Mouse (Mus musculus) CH12.LX (cell line): ENCODE results near the gene Tstd2. TPM values are rescaled to one million over a fixed set of nuclear protein-coding genes. Genes with fewer than 3 reads are reported as not detected.

Experiments
- DNase-seq: peaks from one replicate; pipeline ENCODE4 v3.0.0-alpha.2; 2013; ENCODE audit errors: extremely low read depth
- H3K27ac ChIP-seq: 2 replicates; pipeline ENCODE4 v1.5.1; 2012; ENCODE audit warnings: low read depth, mild to moderate bottlenecking, control low read depth, moderate library complexity; ENCODE audit not compliant: insufficient read depth
- H3K27me3 ChIP-seq: replicated peaks from 2 replicates; pipeline ENCODE3; 2012; ENCODE audit warnings: inconsistent platforms
- H3K36me3 ChIP-seq, 2 experiments: replicated peaks in 1 of 2; 2 replicates each; pipeline versions ENCODE3 to v1.6.1; 2012; ENCODE audit warnings: inconsistent platforms in 1 of 2, low read length in 1 of 2, mild to moderate bottlenecking in 1 of 2, mixed read lengths in 1 of 2, moderate library complexity in 1 of 2; ENCODE audit not compliant: control insufficient read depth in 1 of 2, insufficient read depth in 1 of 2
- H3K4me1 ChIP-seq, 2 experiments: 2 replicates each; pipeline ENCODE4 v1.6.1; 2012; ENCODE audit warnings: inconsistent platforms in 1 of 2, moderate library complexity in 1 of 2; ENCODE audit not compliant: insufficient read depth in 2 of 2, control insufficient read depth in 1 of 2
- H3K4me2 ChIP-seq: 2 replicates; pipeline ENCODE4 v1.6.1; 2012; ENCODE audit warnings: low read depth, mild to moderate bottlenecking, control low read depth; ENCODE audit not compliant: poor library complexity, insufficient read depth, severe bottlenecking
- H3K4me3 ChIP-seq, 3 experiments: fragments of 150-350 bp in 1 of 3; sonication (generic) in 1 of 3; replicated peaks in 1 of 3; 2 replicates each; pipeline versions ENCODE3 to v1.5.1; 2011 to 2012; ENCODE audit warnings: low read depth in 2 of 3, low read length in 2 of 3, mild to moderate bottlenecking in 2 of 3, moderate library complexity in 2 of 3, control low read depth in 1 of 3, improper control_type of control experiment in 1 of 3, inconsistent platforms in 1 of 3, mixed read lengths in 1 of 3; ENCODE audit not compliant: poor library complexity in 1 of 3
- H3K79me2 ChIP-seq: replicated peaks from 2 replicates; pipeline ENCODE4 v1.6.1; 2012; ENCODE audit warnings: mild to moderate bottlenecking, moderate library complexity; ENCODE audit not compliant: control insufficient read depth, poor library complexity, insufficient read depth, severe bottlenecking; ENCODE audit errors: extremely low read depth
- H3K9ac ChIP-seq: 2 replicates; pipeline ENCODE4 v1.6.1; 2012; ENCODE audit warnings: low read depth, mild to moderate bottlenecking, control low read depth, moderate library complexity; ENCODE audit not compliant: insufficient read depth
- H3K9me3 ChIP-seq: replicated peaks from 2 replicates; pipeline ENCODE3; 2012; ENCODE audit warnings: low read length, inconsistent platforms, mixed read lengths
- CTCF ChIP-seq, 2 experiments: IDR thresholded peaks in 1 of 2; conservative IDR thresholded peaks in 1 of 2; 2 replicates each; pipeline ENCODE4 v1.5.1; 2011 to 2012; ENCODE audit warnings: low read depth in 2 of 2, low read length in 2 of 2, improper control_type of control experiment in 1 of 2, inconsistent platforms in 1 of 2, mild to moderate bottlenecking in 1 of 2, moderate library complexity in 1 of 2
- E2F4 ChIP-seq: IDR thresholded peaks from 2 replicates; pipeline ENCODE4 v1.6.1; 2011; ENCODE audit warnings: low read depth, low read length, improper control_type of control experiment; ENCODE audit not compliant: insufficient replicate concordance
- ELF1 ChIP-seq: IDR thresholded peaks from 2 replicates; pipeline ENCODE4 v1.6.1; 2014; ENCODE audit warnings: low read depth, mild to moderate bottlenecking, inconsistent platforms, low read length, improper control_type of control experiment
- HCFC1 ChIP-seq: IDR thresholded peaks from 2 replicates; pipeline ENCODE4 v1.6.1; 2012; ENCODE audit warnings: low read depth, mild to moderate bottlenecking, inconsistent platforms, low read length, improper control_type of control experiment
- JUND ChIP-seq: conservative IDR thresholded peaks from 2 replicates; pipeline ENCODE4 v1.6.1; 2011; ENCODE audit warnings: low read depth, low read length, improper control_type of control experiment
- KAT2A ChIP-seq: IDR thresholded peaks from 2 replicates; pipeline ENCODE4 v1.6.1; 2012; ENCODE audit warnings: low read length, improper control_type of control experiment, inconsistent platforms; ENCODE audit not compliant: insufficient replicate concordance
- MAX ChIP-seq: IDR thresholded peaks from 2 replicates; pipeline ENCODE4 v1.6.1; 2011; ENCODE audit warnings: low read length, improper control_type of control experiment
- MXI1 ChIP-seq: IDR thresholded peaks from 2 replicates; pipeline ENCODE4 v1.6.1; 2011; ENCODE audit warnings: mild to moderate bottlenecking, low read depth, low read length, improper control_type of control experiment
- MYC ChIP-seq: IDR thresholded peaks from 2 replicates; pipeline ENCODE4 v1.6.1; 2011; ENCODE audit warnings: low read depth, mild to moderate bottlenecking, improper control_type of control experiment, low read length
- NELFE ChIP-seq: IDR thresholded peaks from 2 replicates; pipeline ENCODE4 v1.6.1; 2011; ENCODE audit warnings: low read depth, low read length, improper control_type of control experiment
- NRF1 ChIP-seq: IDR thresholded peaks from 2 replicates; pipeline ENCODE4 v1.6.1; 2014; ENCODE audit warnings: low read depth, mild to moderate bottlenecking, inconsistent platforms, low read length, improper control_type of control experiment, moderate library complexity
- PAX5 ChIP-seq: IDR thresholded peaks from 2 replicates; pipeline ENCODE4 v1.6.1; 2012; ENCODE audit warnings: low read length, inconsistent platforms, mixed read lengths
- POLR2A ChIP-seq: IDR thresholded peaks from 2 replicates; pipeline ENCODE4 v1.6.1; 2011; ENCODE audit warnings: low read depth, mild to moderate bottlenecking, improper control_type of control experiment, low read length
- POLR2AphosphoS2 ChIP-seq: IDR thresholded peaks from 2 replicates; pipeline ENCODE4 v1.6.1; 2011; ENCODE audit warnings: low read depth, low read length, improper control_type of control experiment
- SIN3A ChIP-seq: IDR thresholded peaks from 2 replicates; pipeline ENCODE4 v1.6.1; 2012; ENCODE audit warnings: low read length, improper control_type of control experiment, inconsistent platforms
- USF2 ChIP-seq: conservative IDR thresholded peaks from 2 replicates; pipeline ENCODE4 v1.6.1; 2011; ENCODE audit warnings: low read depth, low read length, improper control_type of control experiment
- ZMIZ1 ChIP-seq: IDR thresholded peaks from 2 replicates; pipeline ENCODE4 v1.6.1; 2012; ENCODE audit warnings: low read depth, mild to moderate bottlenecking, inconsistent platforms, low read length, improper control_type of control experiment
- dilution Hi-C: fragments of 300-500 bp; cut with MboI; formaldehyde crosslinking; loops from 2 replicates; pipeline ENCODE4 v1.14.3; 2020; ENCODE audit warnings: low sequenced_read_pairs; ENCODE audit not compliant: extremely low pct_unique_long_range_greater_than_20kb, extremely low pct_ligation_motif_present
- in situ Hi-C: fragments of 300-500 bp; cut with MboI; formaldehyde crosslinking; loops from 3 replicates; pipeline ENCODE4 v1.14.3; 2019; ENCODE audit warnings: low sequenced_read_pairs, low pct_ligation_motif_present, low pct_unique_long_range_greater_than_20kb, mixed read lengths
- polyA plus RNA-seq: library from polyadenylated mRNA; unstranded; fragments of >175 nt; gene quantifications from 2 replicates; pipeline ENCODE4 v1.2.1, GENCODE M21; 2012; ENCODE audit warnings: low read depth; ENCODE audit not compliant: insufficient read length
- total RNA-seq, 2 experiments: library from RNA; depleted of rRNA; stranded (reverse); fragments of 300-350 nt in 1 of 2; fragments of >200 nt in 1 of 2; gene quantifications; 2 replicates each; pipeline ENCODE4 v1.2.3; 2012 to 2014

The Tstd2 gene
- total and polyA plus RNA-seq, 3 experiments, result 29.1 to 36.4 (median 30.4) TPM

GRCm38 (mm10) chr4:46144323-46144722 is 5.8 kb upstream of the Tstd2 start:
- dilution Hi-C loops (no loop called here), in situ Hi-C loops (no loop called here)
- Histone ChIP-seq H3K27ac (no peak overlapping the region), H3K9ac (no peak overlapping the region), H3K36me3 (peaks cover 17 to 68% of the 10 kb centered on the region in 2 experiments), H3K9me3 (no peaks in the 10 kb centered on the region), H3K4me3 (no peak overlapping the region), H3K79me2 (peaks cover 52% of the 10 kb centered on the region), H3K27me3 (no peaks in the 10 kb centered on the region), H3K4me2 (no peak overlapping the region), H3K4me1 (peaks cover 0 to 15% of the 10 kb centered on the region in 2 experiments; a peak in 2 of 4 replicates)
- peak; percentile 39 to 51; a peak in 3 of 4 replicates for TF ChIP-seq CTCF (conservative IDR thresholded peaks at IDR 0.05 in 1 of 2, IDR thresholded peaks at IDR 0.05 in 1 of 2; ENCODE audit: low read depth in 2 of 2, low read length in 2 of 2)
- TF ChIP-seq SIN3A, result no peak
- DNase-seq, result peak; percentile 36

- TF ChIP-seq MXI1 (peak; percentile 74; the same call in 1 of the 2 replicates), KAT2A (no peak), SIN3A (0 out of 2 replicates have a peak, but pooled peaks have one; percentile 20), MAX (peak; percentile 17; the same call in 1 of the 2 replicates)
Observed at GRCm38 (mm10) chr4:46137629-46138286, 736 bp downstream of the Tstd2 start.

GRCm38 (mm10) chr4:46131791-46132190 is 6.7 kb downstream of the Tstd2 start:
- Histone ChIP-seq H3K9ac (no peak overlapping the region), H3K36me3 (peaks cover 53 to 86% of the 10 kb centered on the region in 2 experiments), H3K9me3 (no peaks in the 10 kb centered on the region), H3K79me2 (peaks cover 6% of the 10 kb centered on the region; the same call in 1 of the 2 replicates), H3K27me3 (no peaks in the 10 kb centered on the region), H3K4me2 (no peak overlapping the region)
- no peak for DNase-seq
- dilution Hi-C loops, result no loop called here
- no peak for TF ChIP-seq ZMIZ1
- TF ChIP-seq POLR2A, result no peak
- no peak for TF ChIP-seq MYC
- TF ChIP-seq NELFE, result no peak
- no peak for TF ChIP-seq POLR2AphosphoS2
- no peak for TF ChIP-seq PAX5
- TF ChIP-seq ELF1, result no peak
- no peak for TF ChIP-seq KAT2A
- no peak for TF ChIP-seq CTCF (conservative IDR thresholded peaks at IDR 0.05 in 1 of 2, IDR thresholded peaks at IDR 0.05 in 1 of 2; ENCODE audit: low read depth in 2 of 2, low read length in 2 of 2)
- no peak for TF ChIP-seq MAX
- TF ChIP-seq USF2, result no peak
- no peak for TF ChIP-seq E2F4
- no peak for TF ChIP-seq NRF1
- no peak for TF ChIP-seq HCFC1
- TF ChIP-seq JUND, result no peak
- TF ChIP-seq, all 38 proteins: peak for 0
- H3K4me1 ChIP-seq, result peaks cover 0 to 9% of the 10 kb centered on the region in 2 experiments; a peak in 2 of 4 replicates
- no peak overlapping the region for H3K4me3 ChIP-seq
- H3K27ac ChIP-seq, result no peak overlapping the region
- in situ Hi-C loops, result no loop called here

More at GRCm38 (mm10) chr4:46137629-46138286, 736 bp downstream of the Tstd2 start:
- Histone ChIP-seq H3K4me1 (peaks cover 0 to 30% of the 10 kb centered on the region in 2 experiments; a peak in 2 of 4 replicates), H3K79me2 (peaks cover 49% of the 10 kb centered on the region), H3K36me3 (peaks cover 16 to 46% of the 10 kb centered on the region in 2 experiments), H3K27me3 (no peaks in the 10 kb centered on the region), H3K4me2 (peak overlapping the region; percentile 85), H3K9me3 (no peaks in the 10 kb centered on the region), H3K4me3 (peak overlapping the region; percentile 90 to 98 (median 95)), H3K9ac (peak overlapping the region; percentile 48), H3K27ac (peak overlapping the region; percentile 42; the same call in 1 of the 2 replicates)
- dilution Hi-C loops, result no loop called here
- DNase-seq, result no peak
- in situ Hi-C loops, result no loop called here
